Mouse (Mus musculus): ENCODE data around the gene Ece1. TPM values are rescaled to one million over a fixed set of nuclear protein-coding genes. Genes with fewer than 3 reads are reported as not detected.
A peak's percentile ranks its signal among the peaks of the same experiment; 100 is the strongest.

Gene Ece1
- polyA plus RNA-seq, 1 experiment from 2014 or later, result 49.1 TPM

DNA sequence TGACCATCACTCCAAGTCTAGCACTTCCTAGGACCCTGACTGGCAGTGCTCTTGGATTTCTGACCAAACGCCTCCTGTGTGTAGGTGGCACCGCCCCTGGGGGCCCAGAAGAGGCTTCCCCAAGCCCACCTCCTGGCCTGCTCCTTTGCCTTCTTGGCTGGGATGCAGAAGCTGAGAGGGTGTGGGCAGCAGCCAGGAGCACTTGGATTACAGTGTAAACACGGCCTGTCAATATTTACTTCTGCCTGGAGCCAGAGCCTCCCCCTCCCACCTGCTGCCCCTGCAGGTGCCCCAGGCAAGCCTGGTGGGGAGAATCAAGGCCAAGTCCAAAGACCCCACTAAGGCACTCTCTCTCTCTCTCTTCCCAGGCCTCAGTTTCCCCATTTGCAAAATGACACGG lies 5.2 kb downstream of the Ece1 start:
- no peaks in the 10 kb centered on the region for H3K9me3 ChIP-seq (ENCODE audit: control insufficient read depth)
- H3K36me3 ChIP-seq (ENCODE audit: control insufficient read depth, insufficient read depth), result no peaks in the 10 kb centered on the region
- H3K4me2 ChIP-seq (replicated peaks; ENCODE audit: low read depth), result no peak overlapping the region
- 21% methylated on average over 4 of the region's 4 CpGs for WGBS
- peaks cover 19% of the 10 kb centered on the region for H3K4me1 ChIP-seq (replicated peaks; ENCODE audit: control insufficient read depth, insufficient read depth, low read length)
- no peak overlapping the region for H3K9ac ChIP-seq (ENCODE audit: low read depth, low read length)
- no peaks in the 10 kb centered on the region for H3K27me3 ChIP-seq (replicated peaks; ENCODE audit: control insufficient read depth, insufficient read depth, low read length)
- H3K4me3 ChIP-seq (ENCODE audit: low read depth, low read length), result no peak overlapping the region
- no peak for TF ChIP-seq CTCF (IDR thresholded peaks at IDR 0.05; ENCODE audit: low read depth)
- no peak overlapping the region for H3K27ac ChIP-seq (ENCODE audit: low read depth, low read length)
- ATAC-seq, result 0 out of 2 replicates have a peak, but pooled peaks have one; percentile 9

GRCm38 (mm10) chr4:137867675-137868257 lies 5.7 kb downstream of the Ece1 start:
- whole genome bisulfite sequencing, result 27% methylated on average over 13 of the region's 13 CpGs
- Histone ChIP-seq H3K4me3 (ENCODE audit: low read depth, low read length) (no peak overlapping the region), H3K27ac (ENCODE audit: low read depth, low read length) (no peak overlapping the region), H3K36me3 (ENCODE audit: control insufficient read depth, insufficient read depth) (no peaks in the 10 kb centered on the region), H3K9me3 (ENCODE audit: control insufficient read depth) (no peaks in the 10 kb centered on the region), H3K27me3 (replicated peaks; ENCODE audit: control insufficient read depth, insufficient read depth, low read length) (no peaks in the 10 kb centered on the region), H3K4me1 (replicated peaks; ENCODE audit: control insufficient read depth, insufficient read depth, low read length) (peaks cover 19% of the 10 kb centered on the region), H3K9ac (ENCODE audit: low read depth, low read length) (no peak overlapping the region), H3K4me2 (replicated peaks; ENCODE audit: low read depth) (no peak overlapping the region)
- peak; percentile 61 for TF ChIP-seq CTCF (IDR thresholded peaks at IDR 0.05; ENCODE audit: low read depth)
- 0 out of 2 replicates have a peak, but pooled peaks have one; percentile 26 for ATAC-seq

GRCm38 (mm10) chr4:137869667-137870274 lies 7.7 kb downstream of the Ece1 start:
- no peaks in the 10 kb centered on the region for H3K36me3 ChIP-seq (ENCODE audit: control insufficient read depth, insufficient read depth)
- TF ChIP-seq CTCF (IDR thresholded peaks at IDR 0.05; ENCODE audit: low read depth), result no peak
- peaks cover 16% of the 10 kb centered on the region for H3K4me1 ChIP-seq (replicated peaks; ENCODE audit: control insufficient read depth, insufficient read depth, low read length)
- no peak overlapping the region for H3K4me3 ChIP-seq (ENCODE audit: low read depth, low read length)
- no peaks in the 10 kb centered on the region for H3K27me3 ChIP-seq (replicated peaks; ENCODE audit: control insufficient read depth, insufficient read depth, low read length)
- H3K9me3 ChIP-seq (ENCODE audit: control insufficient read depth), result no peaks in the 10 kb centered on the region
- H3K4me2 ChIP-seq (replicated peaks; ENCODE audit: low read depth), result no peak overlapping the region
- H3K27ac ChIP-seq (ENCODE audit: low read depth, low read length), result no peak overlapping the region
- no peak overlapping the region for H3K9ac ChIP-seq (ENCODE audit: low read depth, low read length)
- WGBS, result 62% methylated on average over 16 of the region's 16 CpGs
- no peak for ATAC-seq

DNA sequence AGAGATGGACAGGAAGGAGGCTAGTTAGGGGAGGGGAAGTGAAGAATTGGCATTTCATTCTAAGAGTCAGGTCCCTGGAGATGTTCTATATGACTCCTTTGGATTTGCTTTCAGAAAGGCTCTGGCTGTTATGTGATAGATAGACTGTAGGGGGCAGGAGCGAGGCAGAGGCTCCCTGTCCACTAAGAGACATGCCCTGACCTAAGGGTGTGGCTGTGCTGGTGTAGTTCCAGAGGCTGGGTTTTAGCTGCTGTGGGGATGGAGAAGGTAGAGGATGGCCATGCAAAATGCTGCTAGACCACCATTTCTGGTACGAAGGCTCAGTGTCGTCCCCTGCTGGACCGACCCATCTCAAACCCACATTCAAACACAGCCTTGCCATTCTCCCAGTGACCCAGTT lies 8.9 kb downstream of the Ece1 start:
- Histone ChIP-seq H3K4me2 (replicated peaks; ENCODE audit: low read depth) (no peak overlapping the region), H3K9ac (ENCODE audit: low read depth, low read length) (no peak overlapping the region), H3K27me3 (replicated peaks; ENCODE audit: control insufficient read depth, insufficient read depth, low read length) (no peaks in the 10 kb centered on the region), H3K4me1 (replicated peaks; ENCODE audit: control insufficient read depth, insufficient read depth, low read length) (peaks cover 11% of the 10 kb centered on the region), H3K4me3 (ENCODE audit: low read depth, low read length) (no peak overlapping the region), H3K27ac (ENCODE audit: low read depth, low read length) (no peak overlapping the region), H3K9me3 (ENCODE audit: control insufficient read depth) (no peaks in the 10 kb centered on the region), H3K36me3 (ENCODE audit: control insufficient read depth, insufficient read depth) (no peaks in the 10 kb centered on the region)
- TF ChIP-seq CTCF (IDR thresholded peaks at IDR 0.05; ENCODE audit: low read depth), result peak; percentile 74
- no peak for ATAC-seq
- whole genome bisulfite sequencing, result 91% methylated on average over 4 of the region's 4 CpGs

DNA sequence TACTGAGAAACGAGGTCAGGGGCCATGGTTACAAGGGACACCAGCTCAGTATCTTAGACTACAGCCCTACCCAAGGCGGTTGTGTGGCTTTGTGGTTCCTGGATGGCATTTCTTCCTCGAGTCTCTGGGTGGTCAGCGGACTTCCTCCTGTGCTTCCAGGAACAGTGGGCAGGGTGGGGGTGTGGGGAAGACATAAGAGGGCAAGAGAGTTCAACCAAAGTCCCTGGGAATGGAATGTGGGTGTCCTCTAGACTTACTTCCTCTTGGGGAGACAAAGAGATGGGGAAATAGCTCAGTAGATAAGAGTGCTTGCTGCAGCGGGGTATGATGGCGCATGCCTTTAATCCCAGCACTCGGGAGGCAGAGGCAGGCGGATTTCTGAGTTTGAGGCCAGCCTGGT lies 9.4 kb downstream of the Ece1 start:
- H3K36me3 ChIP-seq (ENCODE audit: control insufficient read depth, insufficient read depth), result no peaks in the 10 kb centered on the region
- no peak overlapping the region for H3K9ac ChIP-seq (ENCODE audit: low read depth, low read length)
- 69% methylated on average over 8 of the region's 8 CpGs for WGBS
- no peak overlapping the region for H3K27ac ChIP-seq (ENCODE audit: low read depth, low read length)
- H3K27me3 ChIP-seq (replicated peaks; ENCODE audit: control insufficient read depth, insufficient read depth, low read length), result no peaks in the 10 kb centered on the region
- no peak overlapping the region for H3K4me2 ChIP-seq (replicated peaks; ENCODE audit: low read depth)
- H3K4me3 ChIP-seq (ENCODE audit: low read depth, low read length), result no peak overlapping the region
- H3K9me3 ChIP-seq (ENCODE audit: control insufficient read depth), result no peaks in the 10 kb centered on the region
- no peak for TF ChIP-seq CTCF (IDR thresholded peaks at IDR 0.05; ENCODE audit: low read depth)
- no peak for ATAC-seq
- peaks cover 9% of the 10 kb centered on the region for H3K4me1 ChIP-seq (replicated peaks; ENCODE audit: control insufficient read depth, insufficient read depth, low read length)

GRCm38 (mm10) chr4:137874337-137874736 lies 12.3 kb downstream of the Ece1 start:
- H3K4me2 ChIP-seq (replicated peaks; ENCODE audit: low read depth), result no peak overlapping the region
- H3K4me1 ChIP-seq (replicated peaks; ENCODE audit: control insufficient read depth, insufficient read depth, low read length), result no peaks in the 10 kb centered on the region; the same call in 1 of the 2 replicates
- no peak overlapping the region for H3K4me3 ChIP-seq (ENCODE audit: low read depth, low read length)
- no peak overlapping the region for H3K27ac ChIP-seq (ENCODE audit: low read depth, low read length)
- no peaks in the 10 kb centered on the region for H3K36me3 ChIP-seq (ENCODE audit: control insufficient read depth, insufficient read depth)
- H3K27me3 ChIP-seq (replicated peaks; ENCODE audit: control insufficient read depth, insufficient read depth, low read length), result no peaks in the 10 kb centered on the region
- ATAC-seq, result no peak
- no peak for TF ChIP-seq CTCF (IDR thresholded peaks at IDR 0.05; ENCODE audit: low read depth)
- no peak overlapping the region for H3K9ac ChIP-seq (ENCODE audit: low read depth, low read length)
- 47% methylated on average over 7 of the region's 7 CpGs for WGBS
- H3K9me3 ChIP-seq (ENCODE audit: control insufficient read depth), result no peaks in the 10 kb centered on the region
